Mouse (Mus musculus) thymus, postnatal 25 days (tissue): Measurements from ENCODE around the gene Ttpal.

Source experiments
- DNase-seq: peaks from one replicate; pipeline ENCODE4 v3.0.0; 2022

Ttpal gene

DNA sequence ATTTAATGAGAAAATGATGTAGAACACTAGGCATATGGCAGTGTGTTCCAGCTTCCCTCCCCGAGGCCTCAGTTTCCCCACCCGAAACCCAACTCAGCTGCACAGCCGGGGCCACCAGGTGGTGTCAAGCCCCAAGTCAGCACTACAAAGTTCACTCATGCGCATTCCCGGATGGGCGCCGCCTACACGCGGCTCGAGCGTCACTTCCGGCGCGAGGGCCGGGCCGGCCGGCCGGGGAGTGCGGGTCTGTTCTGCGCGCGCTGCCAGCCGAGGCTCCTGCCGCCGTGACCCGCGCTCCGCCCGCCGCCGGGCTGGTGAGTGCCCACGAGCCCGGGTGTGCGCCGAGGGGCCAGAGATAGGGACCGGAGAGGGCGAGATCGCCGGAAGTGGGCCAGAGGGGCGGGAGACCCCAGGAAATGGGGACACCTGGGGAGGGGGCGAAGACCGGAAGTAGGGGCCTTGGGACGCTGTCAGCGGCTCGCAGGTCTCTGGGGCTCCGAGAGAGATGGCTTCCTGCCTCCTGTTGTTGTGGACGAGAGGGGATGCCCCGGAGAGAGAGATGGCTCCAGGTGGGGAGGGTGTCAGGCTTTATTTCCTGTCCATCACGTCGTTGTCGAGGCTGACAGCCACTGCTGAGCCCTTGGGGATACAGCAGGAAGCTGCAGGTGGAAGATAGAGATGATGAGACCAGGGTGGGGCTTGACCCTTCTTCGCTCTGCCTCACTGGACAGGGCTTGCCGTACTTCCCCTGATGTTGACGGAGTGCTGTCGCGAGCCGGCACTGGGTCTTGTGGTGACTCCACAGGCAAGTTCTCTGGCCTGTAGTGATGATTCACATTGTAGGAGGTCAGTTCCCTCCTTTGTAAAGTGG is at the start of gene Ttpal:
Gene Ttpal, plus strand, starts transcription at position 214 of the 871 bp plus-strand sequence.
- DNase-seq, result peak; percentile 91

DNA sequence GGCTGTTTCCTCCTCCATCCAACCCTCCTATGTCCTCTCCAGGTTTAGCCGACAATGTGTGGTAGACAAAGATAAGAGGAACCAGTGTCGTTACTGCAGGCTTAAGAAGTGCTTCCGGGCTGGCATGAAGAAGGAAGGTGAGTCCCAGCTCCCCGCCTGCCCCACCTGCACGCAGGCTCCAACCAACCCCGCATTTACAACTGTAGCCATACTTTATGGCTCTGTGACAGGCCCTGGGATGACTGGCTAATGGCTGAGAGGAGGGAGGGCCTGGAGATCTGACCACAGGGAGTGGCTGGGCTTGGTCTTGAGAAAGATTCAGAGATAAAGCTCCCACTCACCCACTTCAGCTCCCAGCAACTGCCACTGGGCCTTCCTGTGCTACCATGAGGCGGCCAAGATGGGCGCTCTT is 49.6 kb upstream of the Ttpal start:
- no peak for DNase-seq

GRCm38 (mm10) chr2:163554425-163554982 is 47.6 kb upstream of the Ttpal start:
- DNase-seq, result no peak

DNA sequence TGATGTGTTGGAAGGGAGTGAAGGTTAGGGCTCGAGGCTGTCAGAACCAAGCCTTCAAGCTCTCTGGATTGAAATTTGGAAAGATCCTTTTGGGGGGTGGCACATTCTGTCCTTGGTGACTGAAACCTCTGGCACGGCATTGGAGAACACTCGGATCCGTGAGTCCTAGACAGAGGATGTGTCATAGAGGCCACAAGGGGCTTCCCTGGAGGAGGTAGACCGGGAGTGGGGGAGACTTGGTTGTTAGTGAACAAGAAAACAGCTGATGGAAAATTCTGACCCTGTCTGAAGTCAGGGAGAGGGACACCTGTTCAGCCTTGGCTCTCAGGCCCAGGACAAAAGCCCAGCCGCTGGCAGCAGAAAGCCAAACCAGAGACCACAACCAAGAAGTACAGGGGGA is 47.1 kb upstream of the Ttpal start:
- DNase-seq, result no peak

DNA sequence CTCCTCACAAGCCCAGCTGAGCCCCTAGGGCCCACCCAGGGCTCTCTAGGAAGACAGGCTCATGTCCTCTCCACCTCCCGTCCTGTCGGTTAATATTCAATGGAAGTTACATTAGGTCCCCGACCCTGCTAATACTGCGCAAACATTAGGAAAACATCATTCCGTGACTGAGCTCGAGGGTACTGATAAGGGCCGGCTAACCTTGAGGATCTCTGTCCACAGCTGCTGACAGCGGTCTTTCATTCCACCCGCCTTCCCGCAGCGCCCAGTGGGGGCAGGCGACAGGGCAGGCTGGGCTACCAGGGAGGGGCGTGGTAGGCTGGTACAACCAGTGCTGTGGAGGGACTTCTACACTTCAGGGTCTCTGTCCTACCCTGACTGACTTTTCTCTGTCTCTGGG is 46.7 kb upstream of the Ttpal start:
- no peak for DNase-seq

DNA sequence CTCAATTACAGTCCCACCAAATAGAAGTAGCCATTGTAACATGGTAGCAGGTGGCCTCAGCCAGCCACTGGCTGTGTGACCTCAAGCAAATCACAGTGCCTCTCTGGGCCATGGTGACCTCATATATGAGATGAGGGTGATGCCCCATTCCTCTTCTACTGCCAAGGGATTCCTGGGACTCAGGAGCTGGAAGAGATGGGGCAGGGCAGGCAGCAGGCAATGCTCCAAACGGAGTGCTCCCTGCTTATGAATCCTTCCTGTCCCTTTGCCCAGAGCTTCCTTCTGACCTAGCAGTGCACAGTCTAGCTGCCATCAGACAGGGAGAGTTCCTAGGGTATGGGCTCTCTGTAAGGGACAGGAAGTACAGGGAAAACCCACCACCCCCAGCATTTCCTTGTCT is 43.6 kb upstream of the Ttpal start:
- DNase-seq, result no peak

- DNase-seq, result no peak
These were observed 42.9 kb upstream of the Ttpal start for GRCm38 (mm10) chr2:163559236-163559635.

DNA sequence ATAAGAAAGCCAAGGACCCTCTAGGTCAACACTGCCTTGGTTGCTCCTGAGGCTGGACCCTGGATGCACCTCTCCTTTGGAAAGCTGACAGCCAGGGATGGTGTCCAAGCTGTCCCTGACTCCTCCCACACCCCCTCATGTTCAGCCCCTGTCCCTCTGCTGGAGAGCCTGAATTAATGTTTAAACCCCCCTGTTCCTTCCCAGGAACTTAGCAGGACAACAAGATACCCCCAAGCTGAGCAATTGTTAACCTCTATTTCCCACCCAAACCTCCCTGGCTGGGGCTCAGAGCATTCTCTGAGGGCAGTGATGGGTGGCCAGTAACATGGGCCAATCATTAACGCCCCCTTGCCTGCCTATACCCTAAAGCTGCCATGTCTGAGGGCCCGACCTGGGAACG is 41.9 kb upstream of the Ttpal start:
- no peak for DNase-seq

GRCm38 (mm10) chr2:163561258-163561948 is 40.7 kb upstream of the Ttpal start:
- no peak for DNase-seq

DNA sequence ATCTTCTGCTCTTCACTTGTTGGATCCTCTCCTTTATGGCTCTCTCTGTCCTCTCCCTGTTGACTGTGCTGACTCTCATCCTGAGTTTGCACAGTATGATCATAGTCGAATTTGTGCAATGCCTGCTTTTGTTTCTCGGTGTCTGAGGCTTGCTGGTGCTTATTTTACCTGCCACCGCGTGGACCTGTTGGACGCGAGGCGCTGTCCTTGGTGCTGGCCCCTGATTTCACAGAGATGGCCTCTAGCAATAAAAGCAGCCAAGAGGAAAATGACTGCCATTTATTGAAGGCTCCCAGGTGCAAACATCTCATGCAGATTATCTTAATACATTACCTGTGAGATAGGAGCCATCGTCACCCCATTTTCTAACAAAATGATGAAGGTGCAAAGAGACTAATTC is 37.5 kb upstream of the Ttpal start:
- no peak for DNase-seq

DNA sequence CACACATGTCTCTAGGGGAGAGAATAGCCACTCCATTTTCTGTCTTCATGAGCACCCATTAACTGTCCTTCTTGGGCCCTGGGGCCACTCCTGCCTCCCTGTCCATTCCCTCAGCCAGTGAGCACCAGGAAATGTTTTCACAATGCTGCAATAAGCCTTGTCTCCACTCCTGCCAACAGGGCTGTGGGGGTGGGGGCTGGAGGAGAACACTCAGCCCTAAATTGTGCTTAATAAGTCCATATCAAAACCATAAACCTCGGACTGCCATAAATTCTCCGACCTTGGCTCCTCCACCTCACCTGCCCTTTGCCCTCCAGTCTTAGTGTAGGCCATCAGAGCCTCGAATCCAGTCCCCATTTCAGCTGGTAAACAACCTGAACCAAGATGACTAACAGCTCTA is 27.8 kb upstream of the Ttpal start:
- DNase-seq, result no peak

DNA sequence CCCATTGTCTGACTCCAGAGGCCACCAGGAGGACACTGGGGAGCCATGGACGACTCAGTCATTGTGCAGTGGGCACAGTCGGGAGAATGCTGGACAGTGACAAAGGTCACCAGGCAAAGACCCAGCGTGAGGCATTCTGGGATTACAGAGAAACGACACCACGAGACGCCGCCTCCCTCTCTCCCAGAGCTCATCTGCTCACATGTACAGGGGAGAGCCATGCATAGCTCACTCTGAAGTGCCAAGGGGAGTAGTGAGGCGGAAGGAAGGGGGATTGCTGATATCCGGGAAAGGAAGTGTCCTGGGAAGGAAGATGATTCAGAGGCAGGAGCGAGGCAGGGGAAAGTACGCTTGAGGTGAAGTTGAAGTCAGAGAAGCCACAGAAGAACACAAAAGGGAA is 26.9 kb upstream of the Ttpal start:
- no peak for DNase-seq

GRCm38 (mm10) chr2:163577986-163578385 is 24.1 kb upstream of the Ttpal start:
- no peak for DNase-seq

DNA sequence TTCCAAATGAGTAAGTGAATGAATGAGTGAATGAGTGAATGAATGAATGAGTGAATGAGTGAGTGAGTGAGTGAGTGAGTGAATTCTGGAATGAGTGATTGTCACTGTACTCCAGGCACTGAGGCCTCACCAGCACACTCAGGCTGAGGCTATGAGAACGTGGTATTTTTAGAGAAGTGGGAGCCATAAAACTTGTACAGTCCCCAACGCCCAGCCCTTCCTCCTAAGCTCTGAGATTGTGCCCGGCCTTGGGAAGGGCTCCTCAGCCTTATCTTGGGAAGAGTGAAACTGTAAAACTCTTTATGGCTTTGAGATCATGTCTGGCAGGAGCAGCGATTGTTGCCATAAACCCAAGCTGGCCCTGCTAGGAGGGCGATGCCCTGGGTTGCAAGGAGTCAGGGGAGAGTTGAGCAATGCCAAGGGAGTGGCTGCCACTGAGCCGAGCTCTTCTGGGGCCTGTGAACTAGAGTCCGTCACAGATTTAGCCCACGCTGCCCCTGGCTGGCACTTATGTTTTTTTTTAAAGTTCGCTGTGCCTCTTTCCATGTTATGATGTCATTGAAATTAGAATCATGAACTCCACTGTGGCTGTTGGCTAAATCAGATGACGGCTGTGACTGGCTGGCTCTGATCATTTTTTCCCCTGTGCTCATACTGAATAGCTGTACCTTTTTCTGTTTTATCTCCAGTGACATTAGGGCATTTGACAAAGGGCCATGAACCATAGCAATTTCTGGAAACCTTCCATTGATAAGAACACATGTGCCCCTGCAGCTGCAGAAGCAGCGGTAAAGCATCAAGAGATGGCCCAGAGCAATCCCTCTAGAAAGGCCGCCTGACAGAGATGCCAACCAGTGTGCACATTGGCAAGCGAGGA is 21.8 kb upstream of the Ttpal start:
- no peak for DNase-seq

DNA sequence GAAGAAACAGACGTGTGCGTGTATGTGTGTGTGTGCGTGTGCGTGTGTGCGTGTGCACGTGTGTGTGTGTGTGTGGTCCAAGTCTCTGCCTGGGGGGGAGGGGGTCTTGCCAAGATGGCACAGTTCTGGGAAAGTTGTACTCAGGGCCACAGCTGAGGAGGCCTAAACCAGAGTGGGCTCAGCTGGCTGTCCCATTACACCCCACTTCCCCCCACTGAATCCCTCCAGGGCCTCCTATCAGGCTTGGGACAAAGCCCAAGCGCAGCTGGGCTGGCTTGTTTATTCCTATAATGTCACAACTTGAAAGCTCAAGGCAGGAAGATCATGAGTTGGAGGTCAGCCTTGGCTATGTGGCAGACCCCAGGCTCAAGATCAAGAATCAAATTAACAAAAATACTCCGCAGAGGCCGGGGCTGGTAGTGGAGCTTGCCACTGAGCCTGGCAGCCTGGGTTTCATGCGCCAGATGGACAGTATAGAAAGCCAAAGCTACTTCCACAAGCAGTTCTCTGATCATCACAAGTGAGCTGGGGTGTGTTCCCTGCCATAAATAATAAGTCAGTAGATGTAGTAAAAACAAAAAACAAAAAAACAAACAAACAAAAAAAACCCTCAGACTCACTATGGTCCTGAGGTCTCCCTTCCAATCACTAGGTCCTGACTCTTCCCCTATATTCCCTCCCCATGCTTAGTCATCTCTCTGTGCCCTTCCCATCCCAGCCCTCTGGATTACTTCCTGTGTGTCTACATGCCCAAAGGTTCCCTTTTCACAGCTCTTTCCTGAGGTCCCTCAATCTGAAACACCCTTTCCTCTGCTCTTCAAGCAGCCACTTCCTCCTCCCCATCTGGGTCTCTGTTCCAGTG is 18.7 kb upstream of the Ttpal start:
- DNase-seq, result no peak

- DNase-seq, result no peak
These were observed 18.1 kb upstream of the Ttpal start for GRCm38 (mm10) chr2:163584088-163584426.

- peak; percentile 60 for DNase-seq
These were observed 15.5 kb upstream of the Ttpal start for GRCm38 (mm10) chr2:163586384-163587261.

DNA sequence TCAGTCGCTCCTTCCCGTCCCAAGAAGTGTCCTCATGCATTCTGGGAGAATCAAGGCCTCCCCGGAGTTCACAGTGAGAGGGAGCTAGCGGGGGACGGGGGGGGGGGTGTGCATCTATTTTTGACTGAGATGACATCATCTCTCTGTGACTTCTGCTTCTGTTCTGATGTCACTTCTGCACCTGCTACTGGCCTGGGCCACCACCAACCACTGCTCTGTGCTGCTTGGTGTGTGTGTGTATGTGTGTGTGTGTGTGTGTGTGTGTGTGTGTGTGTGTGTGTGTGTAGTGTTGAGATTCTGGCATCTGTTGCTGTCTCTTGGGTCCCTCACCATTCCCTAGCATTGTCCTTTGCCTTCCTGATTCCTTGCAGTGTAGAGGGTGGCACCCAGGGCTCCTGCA is 14.6 kb upstream of the Ttpal start:
- no peak for DNase-seq

DNA sequence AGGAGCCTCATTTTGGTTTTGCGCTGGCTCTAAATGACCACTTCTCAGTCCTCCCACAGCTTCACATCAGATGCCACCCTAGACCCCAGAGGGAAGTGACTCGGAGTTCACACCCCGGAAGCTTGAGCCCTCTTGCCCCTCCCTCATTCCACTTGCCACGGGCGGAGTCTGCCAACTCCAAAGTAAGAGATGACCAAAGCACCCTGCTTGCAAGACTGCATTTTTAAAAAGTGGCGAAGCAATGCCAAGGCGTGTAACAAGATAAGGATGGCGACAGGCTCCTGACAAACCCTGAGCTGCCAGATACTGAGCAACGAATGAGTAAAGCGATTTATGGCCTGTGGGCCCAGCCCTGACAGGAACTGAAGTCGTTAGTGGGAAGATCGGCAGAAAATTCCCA is 11.9 kb upstream of the Ttpal start:
- no peak for DNase-seq

DNA sequence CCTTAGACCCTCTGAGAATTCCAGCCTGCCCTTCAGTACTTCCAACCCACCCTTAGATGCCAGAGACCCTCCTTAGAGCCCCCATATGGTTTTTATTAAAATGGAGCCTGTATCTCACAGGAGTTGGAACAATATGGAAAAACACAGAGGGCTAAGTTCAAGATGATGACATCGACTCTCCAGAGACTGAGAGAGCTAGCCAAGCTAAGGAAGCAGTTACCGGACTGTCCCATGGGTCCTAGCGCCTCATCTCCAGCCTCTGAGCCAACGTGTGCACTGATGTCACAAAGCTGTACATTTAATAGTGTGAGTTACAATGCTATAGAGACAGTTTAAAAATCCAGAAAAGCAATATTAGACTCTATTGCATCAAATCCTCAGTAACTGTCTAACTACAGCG is 11.1 kb upstream of the Ttpal start:
- no peak for DNase-seq

GRCm38 (mm10) chr2:163592084-163592483 is 10.0 kb upstream of the Ttpal start:
- DNase-seq, result peak; percentile 35
